Mouse (Mus musculus): ENCODE measurements around the gene Hexim1. TPM values are rescaled to one million over a fixed set of nuclear protein-coding genes. Genes with fewer than 3 reads are reported as not detected.
A peak's percentile ranks its signal among the peaks of the same experiment; 100 is the strongest.

The Hexim1 gene
- polyA plus RNA-seq, 1 experiment from 2014 or later = 4.1 TPM

DNA sequence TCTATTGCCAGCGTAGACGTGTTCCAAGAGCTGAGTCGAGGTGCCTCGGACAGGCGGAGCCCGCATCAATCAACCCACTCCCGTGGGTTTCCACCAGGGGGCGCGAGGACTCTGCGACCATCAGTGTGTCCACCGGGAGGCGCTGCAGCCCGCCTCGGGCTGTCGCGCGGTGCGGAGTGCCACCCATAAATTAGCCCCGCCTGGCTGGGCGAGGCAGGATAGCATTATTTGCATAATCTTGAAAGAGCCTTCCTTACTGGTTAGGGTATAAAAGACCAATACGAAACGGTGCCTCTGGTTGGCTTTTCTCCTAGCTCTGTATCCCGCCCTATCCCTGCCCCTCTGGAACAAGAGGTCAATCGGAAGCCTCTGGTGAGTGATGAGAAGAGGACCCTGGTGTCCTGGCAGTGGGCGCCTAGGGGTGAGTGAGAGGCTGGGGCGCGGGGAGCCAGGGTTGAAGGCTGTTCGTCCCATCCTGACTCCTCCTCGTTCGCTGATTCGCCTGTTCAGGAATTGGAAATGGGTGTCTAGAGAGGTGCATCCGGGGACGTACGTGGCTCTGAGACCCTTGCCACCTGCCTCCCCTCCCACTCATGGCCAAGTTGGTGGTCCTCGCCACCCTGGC is 13.2 kb upstream of the Hexim1 start:
- Histone ChIP-seq H3K27me3 (ENCODE audit: control insufficient read depth, insufficient read depth, low read depth, low read length) (peaks cover 18% of the 10 kb centered on the region), H3K4me2 (ENCODE audit: low read length) (peak overlapping the region; percentile 78), H3K27ac (ENCODE audit: low read length) (no peak overlapping the region), H3K9me3 (replicated peaks; ENCODE audit: control insufficient read depth, low read length, poor library complexity, severe bottlenecking) (no peaks in the 10 kb centered on the region), H3K4me3 (ENCODE audit: low read depth, low read length) (peak overlapping the region; percentile 39), H3K9ac (ENCODE audit: low read depth, low read length) (peak overlapping the region; percentile 6), H3K4me1 (ENCODE audit: control insufficient read depth, insufficient read depth, low read length) (peaks cover 12% of the 10 kb centered on the region; the same call in 1 of the 2 replicates), H3K36me3 (ENCODE audit: control insufficient read depth, insufficient read depth, low read length) (no peaks in the 10 kb centered on the region)
- WGBS = under 1% methylated on average over 35 of the region's 35 CpGs
- peak; percentile 81 for ATAC-seq

GRCm38 (mm10) chr11:103103621-103104020 is 12.4 kb upstream of the Hexim1 start:
- 65% methylated on average over 8 of the region's 8 CpGs for WGBS
- Histone ChIP-seq H3K4me3 (ENCODE audit: low read depth, low read length) (peak overlapping the region; percentile 39), H3K4me2 (ENCODE audit: low read length) (peak overlapping the region; percentile 78), H3K4me1 (ENCODE audit: control insufficient read depth, insufficient read depth, low read length) (peaks cover 12% of the 10 kb centered on the region; the same call in 1 of the 2 replicates), H3K9me3 (replicated peaks; ENCODE audit: control insufficient read depth, low read length, poor library complexity, severe bottlenecking) (no peaks in the 10 kb centered on the region), H3K27ac (ENCODE audit: low read length) (no peak overlapping the region), H3K36me3 (ENCODE audit: control insufficient read depth, insufficient read depth, low read length) (no peaks in the 10 kb centered on the region), H3K27me3 (ENCODE audit: control insufficient read depth, insufficient read depth, low read depth, low read length) (peaks cover 18% of the 10 kb centered on the region), H3K9ac (ENCODE audit: low read depth, low read length) (peak overlapping the region; percentile 6; the same call in 1 of the 2 replicates)
- no peak for ATAC-seq

DNA sequence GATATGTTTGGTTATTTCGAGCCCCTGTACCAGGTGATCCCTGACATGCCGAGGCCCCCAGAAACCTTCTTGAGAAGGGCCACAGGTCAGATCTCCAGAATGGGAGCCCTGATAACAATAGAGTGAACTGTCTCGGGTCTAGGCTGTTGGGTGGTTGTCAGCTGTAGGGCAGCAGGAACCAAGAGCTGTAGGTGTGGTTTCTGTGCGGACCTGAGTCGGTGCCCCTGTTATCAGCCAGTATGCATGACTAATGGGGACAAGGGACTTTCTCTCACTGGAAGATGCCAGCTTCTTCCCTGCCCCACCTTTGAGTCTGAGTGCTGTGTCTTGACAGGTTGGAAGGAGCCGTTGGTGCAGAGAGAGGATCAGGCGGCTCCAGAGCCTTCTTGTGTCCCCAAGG is 11.6 kb upstream of the Hexim1 start:
- Histone ChIP-seq H3K4me3 (ENCODE audit: low read depth, low read length) (no peak overlapping the region), H3K9me3 (replicated peaks; ENCODE audit: control insufficient read depth, low read length, poor library complexity, severe bottlenecking) (no peaks in the 10 kb centered on the region), H3K9ac (ENCODE audit: low read depth, low read length) (no peak overlapping the region), H3K4me2 (ENCODE audit: low read length) (no peak overlapping the region), H3K4me1 (ENCODE audit: control insufficient read depth, insufficient read depth, low read length) (peaks cover 12% of the 10 kb centered on the region; the same call in 1 of the 2 replicates), H3K36me3 (ENCODE audit: control insufficient read depth, insufficient read depth, low read length) (no peaks in the 10 kb centered on the region), H3K27me3 (ENCODE audit: control insufficient read depth, insufficient read depth, low read depth, low read length) (peaks cover 15% of the 10 kb centered on the region), H3K27ac (ENCODE audit: low read length) (no peak overlapping the region)
- no peak for ATAC-seq
- WGBS = 75% methylated on average over 7 of the region's 7 CpGs

DNA sequence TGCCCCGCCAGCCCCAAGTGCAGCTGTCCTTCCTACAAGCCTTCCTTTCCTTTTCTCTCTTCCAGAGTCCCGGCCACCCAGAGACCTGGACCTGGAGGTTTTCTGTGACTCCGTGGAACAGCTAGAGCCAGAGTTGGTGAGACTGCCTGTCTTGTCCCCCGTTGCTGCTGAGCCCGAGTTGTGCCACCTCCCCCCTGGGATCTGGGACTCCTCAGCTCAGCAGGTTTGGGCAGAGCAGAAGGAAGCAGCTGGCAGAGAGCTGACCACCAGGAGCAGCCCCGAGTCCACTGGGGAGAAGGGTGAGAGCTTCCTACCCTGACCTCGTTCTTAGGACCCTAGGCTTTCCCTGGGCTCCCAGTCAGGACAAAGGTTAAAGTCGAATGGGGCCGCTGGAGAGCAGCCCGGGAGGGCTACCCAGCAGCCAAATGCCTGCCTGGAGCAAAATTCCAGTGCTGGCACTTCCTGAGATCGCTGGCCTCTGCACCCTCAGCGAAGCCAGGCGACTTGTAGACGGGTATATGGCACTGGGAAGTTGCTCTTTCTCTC is 10.8 kb upstream of the Hexim1 start:
- Histone ChIP-seq H3K9me3 (replicated peaks; ENCODE audit: control insufficient read depth, low read length, poor library complexity, severe bottlenecking) (no peaks in the 10 kb centered on the region), H3K27me3 (ENCODE audit: control insufficient read depth, insufficient read depth, low read depth, low read length) (peaks cover 8% of the 10 kb centered on the region), H3K4me1 (ENCODE audit: control insufficient read depth, insufficient read depth, low read length) (peaks cover 12% of the 10 kb centered on the region; the same call in 1 of the 2 replicates), H3K36me3 (ENCODE audit: control insufficient read depth, insufficient read depth, low read length) (no peaks in the 10 kb centered on the region), H3K27ac (ENCODE audit: low read length) (no peak overlapping the region), H3K4me3 (ENCODE audit: low read depth, low read length) (no peak overlapping the region), H3K9ac (ENCODE audit: low read depth, low read length) (no peak overlapping the region), H3K4me2 (ENCODE audit: low read length) (no peak overlapping the region)
- no peak for ATAC-seq
- 62% methylated on average over 13 of the region's 14 CpGs for WGBS

DNA sequence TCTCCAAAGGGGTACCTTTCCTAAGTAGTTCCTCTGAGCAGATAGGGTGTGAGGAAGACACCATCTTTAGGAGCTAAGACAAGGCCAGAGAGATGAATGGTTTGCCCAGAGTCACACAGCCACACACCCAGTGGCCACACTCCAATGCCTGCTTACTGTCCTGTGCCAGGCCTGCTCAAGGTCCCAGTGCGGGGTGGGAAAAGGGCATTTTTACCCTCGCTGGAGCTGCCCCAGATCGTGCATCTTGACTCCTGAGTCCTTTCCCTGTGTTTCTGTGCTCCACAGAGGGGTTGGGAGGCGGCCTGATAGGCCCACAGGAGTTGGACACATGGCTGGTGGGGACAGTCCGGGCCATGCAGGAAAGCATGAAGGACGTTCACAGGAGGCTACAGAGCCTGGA is 10.2 kb upstream of the Hexim1 start:
- no peak overlapping the region for H3K27ac ChIP-seq (ENCODE audit: low read length)
- H3K9ac ChIP-seq (ENCODE audit: low read depth, low read length) = no peak overlapping the region
- H3K27me3 ChIP-seq (ENCODE audit: control insufficient read depth, insufficient read depth, low read depth, low read length) = peaks cover 3% of the 10 kb centered on the region
- H3K36me3 ChIP-seq (ENCODE audit: control insufficient read depth, insufficient read depth, low read length) = no peaks in the 10 kb centered on the region
- ATAC-seq = no peak
- no peak overlapping the region for H3K4me2 ChIP-seq (ENCODE audit: low read length)
- WGBS = 80% methylated on average over 6 of the region's 6 CpGs
- H3K9me3 ChIP-seq (replicated peaks; ENCODE audit: control insufficient read depth, low read length, poor library complexity, severe bottlenecking) = no peaks in the 10 kb centered on the region
- H3K4me3 ChIP-seq (ENCODE audit: low read depth, low read length) = no peak overlapping the region
- peaks cover 12% of the 10 kb centered on the region; the same call in 1 of the 2 replicates for H3K4me1 ChIP-seq (ENCODE audit: control insufficient read depth, insufficient read depth, low read length)

- H3K4me2 ChIP-seq (ENCODE audit: low read length) = no peak overlapping the region
- no peak overlapping the region for H3K4me3 ChIP-seq (ENCODE audit: low read depth, low read length)
- ATAC-seq = no peak
- H3K4me1 ChIP-seq (ENCODE audit: control insufficient read depth, insufficient read depth, low read length) = peaks cover 8% of the 10 kb centered on the region; the same call in 1 of the 2 replicates
- H3K27ac ChIP-seq (ENCODE audit: low read length) = no peak overlapping the region
- no peaks in the 10 kb centered on the region for H3K9me3 ChIP-seq (replicated peaks; ENCODE audit: control insufficient read depth, low read length, poor library complexity, severe bottlenecking)
- no peak overlapping the region for H3K9ac ChIP-seq (ENCODE audit: low read depth, low read length)
- no peaks in the 10 kb centered on the region for H3K36me3 ChIP-seq (ENCODE audit: control insufficient read depth, insufficient read depth, low read length)
- peaks cover 9% of the 10 kb centered on the region for H3K27me3 ChIP-seq (ENCODE audit: control insufficient read depth, insufficient read depth, low read depth, low read length)
- WGBS = 64% methylated on average over 4 of the region's 4 CpGs
These were observed 9.6 kb upstream of the Hexim1 start for GRCm38 (mm10) chr11:103106386-103106785.

DNA sequence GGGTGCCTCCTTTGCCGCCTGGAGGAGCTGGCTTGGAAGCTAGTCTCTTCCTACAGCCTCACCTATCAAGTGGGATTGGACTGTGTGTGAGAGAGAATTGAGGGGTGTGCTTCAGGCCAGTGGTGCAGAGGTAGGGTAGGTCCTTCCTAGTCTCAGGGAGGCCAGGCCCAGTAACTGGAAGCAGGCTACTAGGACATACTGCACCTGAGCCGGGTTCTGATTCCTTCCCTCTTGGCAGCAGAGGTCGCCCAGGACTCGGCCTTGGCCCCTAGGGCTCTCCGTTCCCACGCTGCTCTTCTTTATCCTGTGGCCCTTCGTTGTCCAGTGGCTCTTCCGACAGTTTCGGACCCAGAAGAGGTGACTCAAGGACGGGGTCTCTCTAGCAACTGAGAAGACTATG is 4.7 kb upstream of the Hexim1 start:
- H3K4me3 ChIP-seq (ENCODE audit: low read depth, low read length) = no peak overlapping the region
- H3K27me3 ChIP-seq (ENCODE audit: control insufficient read depth, insufficient read depth, low read depth, low read length) = peaks cover 27% of the 10 kb centered on the region
- no peak overlapping the region for H3K9ac ChIP-seq (ENCODE audit: low read depth, low read length)
- H3K4me2 ChIP-seq (ENCODE audit: low read length) = peak overlapping the region; percentile 49
- H3K9me3 ChIP-seq (replicated peaks; ENCODE audit: control insufficient read depth, low read length, poor library complexity, severe bottlenecking) = no peaks in the 10 kb centered on the region
- peaks cover 13% of the 10 kb centered on the region; the same call in 1 of the 2 replicates for H3K4me1 ChIP-seq (ENCODE audit: control insufficient read depth, insufficient read depth, low read length)
- H3K36me3 ChIP-seq (ENCODE audit: control insufficient read depth, insufficient read depth, low read length) = no peaks in the 10 kb centered on the region
- ATAC-seq = no peak
- 20% methylated on average over 10 of the region's 10 CpGs for WGBS
- no peak overlapping the region for H3K27ac ChIP-seq (ENCODE audit: low read length)

- Histone ChIP-seq H3K27me3 (ENCODE audit: control insufficient read depth, insufficient read depth, low read depth, low read length) (peaks cover 27% of the 10 kb centered on the region), H3K9me3 (replicated peaks; ENCODE audit: control insufficient read depth, low read length, poor library complexity, severe bottlenecking) (no peaks in the 10 kb centered on the region), H3K4me3 (ENCODE audit: low read depth, low read length) (peak overlapping the region; percentile 25), H3K36me3 (ENCODE audit: control insufficient read depth, insufficient read depth, low read length) (no peaks in the 10 kb centered on the region), H3K4me2 (ENCODE audit: low read length) (peak overlapping the region; percentile 49), H3K4me1 (ENCODE audit: control insufficient read depth, insufficient read depth, low read length) (peaks cover 14% of the 10 kb centered on the region; the same call in 1 of the 2 replicates), H3K9ac (ENCODE audit: low read depth, low read length) (peak overlapping the region; percentile 36; the same call in 1 of the 2 replicates), H3K27ac (ENCODE audit: low read length) (no peak overlapping the region)
- under 1% methylated on average over 28 of the region's 28 CpGs for WGBS
- no peak for ATAC-seq
These were observed 4.0 kb upstream of the Hexim1 start for GRCm38 (mm10) chr11:103111881-103112551.

DNA sequence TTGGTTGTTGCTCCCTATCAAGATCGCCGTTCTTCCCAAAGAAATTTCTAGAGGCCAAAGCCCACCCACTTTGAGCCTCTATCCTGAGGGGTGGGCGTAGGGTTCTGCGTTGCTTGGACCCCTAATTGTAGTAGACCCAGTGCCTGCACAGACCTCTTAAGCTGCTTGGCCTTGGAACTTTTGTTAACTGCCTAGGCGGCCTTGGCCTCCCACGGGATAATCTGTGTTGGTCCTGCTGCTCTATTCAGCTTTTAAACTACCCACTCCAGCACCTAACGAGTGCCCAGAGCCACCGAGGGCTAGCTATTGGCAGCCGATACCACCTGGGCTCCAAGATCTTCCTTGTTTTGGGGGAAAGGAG is 3.5 kb upstream of the Hexim1 start:
- H3K27ac ChIP-seq (ENCODE audit: low read length) = no peak overlapping the region
- peaks cover 16% of the 10 kb centered on the region; the same call in 1 of the 2 replicates for H3K4me1 ChIP-seq (ENCODE audit: control insufficient read depth, insufficient read depth, low read length)
- no peak for ATAC-seq
- H3K4me2 ChIP-seq (ENCODE audit: low read length) = peak overlapping the region; percentile 49
- H3K4me3 ChIP-seq (ENCODE audit: low read depth, low read length) = no peak overlapping the region; the same call in 1 of the 2 replicates
- H3K9me3 ChIP-seq (replicated peaks; ENCODE audit: control insufficient read depth, low read length, poor library complexity, severe bottlenecking) = no peaks in the 10 kb centered on the region
- no peaks in the 10 kb centered on the region for H3K36me3 ChIP-seq (ENCODE audit: control insufficient read depth, insufficient read depth, low read length)
- no peak overlapping the region for H3K9ac ChIP-seq (ENCODE audit: low read depth, low read length)
- 8% methylated on average over 9 of the region's 9 CpGs for WGBS
- peaks cover 27% of the 10 kb centered on the region for H3K27me3 ChIP-seq (ENCODE audit: control insufficient read depth, insufficient read depth, low read depth, low read length)
